Mouse (Mus musculus): ENCODE data around the gene Fam90a1a.
A peak's percentile ranks its signal among the peaks of the same experiment; 100 is the strongest.
"Not testable (repeated sequence)": the region's sequence is repeated elsewhere in the genome, so short reads cannot be mapped to it uniquely, and the experiment has no call there.

The Fam90a1a gene

GRCm38 (mm10) chr8:21958414-21958813 lies at the start of gene Fam90a1a:
Gene Fam90a1a, plus strand, starts transcription at chr8:21958714.
- DNase-seq (ENCODE audit: low spot score): no peak

- no peak for DNase-seq (ENCODE audit: low spot score)
Measured at GRCm38 (mm10) chr8:21911931-21912330, 46.6 kb upstream of the Fam90a1a start.

GRCm38 (mm10) chr8:21912554-21912953 lies 46.0 kb upstream of the Fam90a1a start:
- DNase-seq (ENCODE audit: low spot score): no peak

GRCm38 (mm10) chr8:21915625-21916024 lies 42.9 kb upstream of the Fam90a1a start:
- DNase-seq (ENCODE audit: low spot score): no peak

DNA sequence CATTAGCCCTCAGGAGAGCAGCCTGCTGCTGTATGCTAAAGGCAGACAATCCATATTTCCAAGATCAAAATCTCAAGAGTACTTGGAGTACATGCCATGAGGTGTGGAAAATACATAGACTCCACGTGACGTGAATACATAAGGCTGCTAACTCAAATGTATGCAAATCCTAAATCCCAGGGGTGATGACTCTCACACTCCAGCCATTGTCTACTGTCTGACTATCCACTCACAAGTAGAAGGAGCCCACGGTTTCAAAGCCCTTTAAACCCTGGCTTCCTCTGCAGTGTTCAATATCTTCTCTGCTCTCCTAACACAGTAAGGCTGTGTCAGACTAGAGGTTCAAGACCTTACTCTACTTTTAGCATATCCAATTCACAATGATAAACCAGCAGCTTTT lies 27.8 kb upstream of the Fam90a1a start:
- DNase-seq (ENCODE audit: low spot score): not testable (repeated sequence)

GRCm38 (mm10) chr8:21932610-21933009 lies 25.9 kb upstream of the Fam90a1a start, which contains the start of gene Defb15:
Gene Defb15, minus strand, starts transcription at chr8:21932710.
- no peak for DNase-seq (ENCODE audit: low spot score)

- not testable (repeated sequence) for DNase-seq (ENCODE audit: low spot score)
Measured at GRCm38 (mm10) chr8:21938052-21938451, 20.5 kb upstream of the Fam90a1a start, which contains the start of gene Defb35. Gene Defb35, plus strand, starts transcription at chr8:21938352.

DNA sequence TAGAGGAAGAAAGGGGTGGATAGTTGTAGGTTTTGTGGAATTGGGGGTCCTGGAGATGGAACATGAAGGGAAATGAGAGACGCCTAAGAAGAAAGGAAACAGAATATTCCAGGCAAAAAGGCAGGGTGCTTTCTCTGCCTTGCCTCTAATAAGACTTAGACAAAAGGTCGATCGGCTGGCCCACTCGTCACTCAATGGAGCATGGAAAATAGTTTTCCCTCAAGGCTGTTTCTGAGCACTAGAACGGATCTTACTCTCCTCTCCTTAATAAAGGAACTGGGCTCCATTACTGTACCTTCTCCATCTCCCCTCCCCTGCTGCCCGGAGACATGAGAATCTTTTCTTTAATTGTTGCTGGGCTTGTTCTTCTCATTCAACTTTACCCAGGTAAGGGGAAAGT lies 12.1 kb upstream of the Fam90a1a start, which contains the start of gene Defb13:
Defb13 (plus strand) TSS at position 301 of the 400 bp plus-strand sequence.
- no peak for DNase-seq (ENCODE audit: low spot score)

DNA sequence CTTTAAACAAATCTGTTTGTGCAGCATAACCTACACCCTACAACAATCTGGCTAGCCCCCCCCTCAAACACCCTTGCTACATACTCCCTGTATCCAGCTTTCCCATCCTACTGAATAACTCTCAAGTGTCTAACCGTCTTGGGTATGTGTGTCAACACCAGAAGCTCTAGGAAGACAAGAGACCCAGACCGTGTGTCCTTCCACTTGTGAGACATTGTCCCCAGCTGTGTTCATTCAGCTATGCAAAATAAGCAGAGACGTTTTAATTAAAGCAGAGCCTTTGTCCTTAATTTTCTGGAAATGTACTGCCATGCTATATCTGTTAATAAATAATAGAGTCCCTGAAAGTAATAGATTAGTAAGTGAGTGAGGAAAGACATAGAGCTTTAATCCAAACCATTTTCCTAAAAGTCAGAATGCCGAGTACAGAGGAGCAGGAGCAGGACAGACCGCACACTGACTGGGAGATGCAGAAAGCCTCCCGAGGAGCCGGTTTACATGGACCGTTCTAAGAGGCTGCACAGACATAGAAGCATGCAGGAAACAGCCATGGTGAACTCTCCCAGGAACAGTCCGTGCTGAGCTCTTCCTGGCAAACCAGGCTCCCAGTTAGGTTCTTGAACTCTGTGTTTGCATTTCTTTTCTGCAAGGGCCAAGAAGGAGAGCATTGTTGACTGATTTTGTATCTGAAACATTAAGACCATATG lies 11.1 kb upstream of the Fam90a1a start:
- DNase-seq (ENCODE audit: low spot score): no peak

DNA sequence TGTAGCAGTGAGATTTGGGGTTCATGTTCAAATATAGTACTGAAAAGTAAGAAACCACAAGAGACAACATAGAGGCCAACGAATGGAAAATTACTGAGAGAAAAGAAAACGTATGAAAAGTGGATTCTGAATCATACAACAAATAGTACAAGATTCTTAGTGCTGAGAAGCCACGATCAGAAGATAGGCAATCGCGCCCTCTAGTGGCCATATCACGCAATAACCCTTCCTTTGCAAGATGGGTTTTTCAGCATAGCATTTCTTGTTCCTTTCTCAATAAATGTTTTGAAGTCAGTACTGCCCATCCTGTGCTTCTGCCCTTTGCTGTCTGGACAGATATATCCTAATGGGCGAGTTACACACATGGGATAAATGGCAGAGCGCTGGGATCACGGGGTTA lies 3.2 kb upstream of the Fam90a1a start:
- DNase-seq (ENCODE audit: low spot score): peak; percentile 44

GRCm38 (mm10) chr8:21956336-21956735 lies 2.2 kb upstream of the Fam90a1a start:
- no peak for DNase-seq (ENCODE audit: low spot score)

GRCm38 (mm10) chr8:21966646-21967045 lies 8.1 kb downstream of the Fam90a1a start:
- DNase-seq (ENCODE audit: low spot score): no peak

DNA sequence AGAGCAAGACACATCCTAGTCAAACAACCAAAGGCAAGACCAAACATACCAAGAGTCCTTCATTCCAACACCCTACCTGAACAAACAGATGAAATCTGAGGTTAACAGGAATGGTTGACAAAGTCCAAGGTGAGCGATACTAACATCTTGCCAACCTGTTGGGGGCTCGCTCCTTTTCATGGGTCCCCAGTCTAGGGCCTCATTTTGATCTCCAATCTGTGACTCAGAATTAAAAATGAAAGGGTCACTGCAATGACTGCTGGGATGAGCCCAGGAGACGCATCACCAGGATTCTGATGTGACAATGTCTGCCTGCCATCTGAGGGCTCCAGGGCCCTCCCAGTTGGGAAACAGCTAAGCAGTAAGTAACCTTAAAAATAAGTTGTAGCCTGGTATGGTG lies 11.0 kb downstream of the Fam90a1a start, which contains the start of gene Ccdc70:
Ccdc70 (plus strand) TSS at position 301 of the 400 bp plus-strand sequence.
- DNase-seq (ENCODE audit: low spot score): no peak

- DNase-seq (ENCODE audit: low spot score): no peak
Measured at GRCm38 (mm10) chr8:21978193-21978592, 19.7 kb downstream of the Fam90a1a start.

GRCm38 (mm10) chr8:21981664-21982337 lies 23.3 kb downstream of the Fam90a1a start:
- DNase-seq (ENCODE audit: low spot score): no peak

DNA sequence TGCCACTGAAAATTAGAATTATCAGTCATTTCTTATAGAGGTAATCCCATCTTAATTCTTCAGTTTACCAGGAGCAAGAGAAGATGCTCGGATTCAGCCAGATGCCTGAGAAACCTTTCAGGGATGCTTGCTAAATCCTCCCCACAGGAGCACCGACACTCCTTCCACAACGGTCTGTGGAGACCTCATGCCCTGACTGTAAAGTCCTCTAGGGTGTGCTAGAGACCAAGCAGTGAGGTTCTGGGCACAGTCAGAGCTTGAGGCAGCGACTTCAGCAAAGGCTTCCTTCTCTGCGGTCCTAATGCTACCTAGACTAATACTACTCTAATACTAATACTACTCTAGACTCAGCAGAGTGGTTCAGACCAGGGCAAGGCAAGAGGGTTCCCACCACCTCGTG lies 33.7 kb downstream of the Fam90a1a start:
- peak; percentile 7 for DNase-seq (ENCODE audit: low spot score)

DNA sequence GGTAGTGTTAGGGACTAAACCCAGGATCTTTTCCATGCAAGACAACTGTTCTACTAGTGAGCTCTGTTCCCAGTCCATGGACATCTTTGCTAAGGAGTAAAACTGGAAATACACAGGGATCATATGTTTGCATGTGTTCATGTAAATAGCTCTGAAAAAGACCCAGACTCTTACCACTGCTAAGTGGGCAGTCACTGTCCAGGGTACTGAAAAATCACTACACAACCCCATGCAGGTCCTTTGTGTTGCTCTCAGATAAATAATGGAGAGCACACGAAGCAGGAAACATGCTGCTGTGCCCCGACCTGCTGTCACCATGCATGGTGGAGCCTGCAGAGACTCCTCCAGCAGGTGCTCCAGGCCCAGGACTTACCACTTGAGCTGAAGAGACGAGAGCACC lies 36.7 kb downstream of the Fam90a1a start:
- DNase-seq (ENCODE audit: low spot score): no peak

DNA sequence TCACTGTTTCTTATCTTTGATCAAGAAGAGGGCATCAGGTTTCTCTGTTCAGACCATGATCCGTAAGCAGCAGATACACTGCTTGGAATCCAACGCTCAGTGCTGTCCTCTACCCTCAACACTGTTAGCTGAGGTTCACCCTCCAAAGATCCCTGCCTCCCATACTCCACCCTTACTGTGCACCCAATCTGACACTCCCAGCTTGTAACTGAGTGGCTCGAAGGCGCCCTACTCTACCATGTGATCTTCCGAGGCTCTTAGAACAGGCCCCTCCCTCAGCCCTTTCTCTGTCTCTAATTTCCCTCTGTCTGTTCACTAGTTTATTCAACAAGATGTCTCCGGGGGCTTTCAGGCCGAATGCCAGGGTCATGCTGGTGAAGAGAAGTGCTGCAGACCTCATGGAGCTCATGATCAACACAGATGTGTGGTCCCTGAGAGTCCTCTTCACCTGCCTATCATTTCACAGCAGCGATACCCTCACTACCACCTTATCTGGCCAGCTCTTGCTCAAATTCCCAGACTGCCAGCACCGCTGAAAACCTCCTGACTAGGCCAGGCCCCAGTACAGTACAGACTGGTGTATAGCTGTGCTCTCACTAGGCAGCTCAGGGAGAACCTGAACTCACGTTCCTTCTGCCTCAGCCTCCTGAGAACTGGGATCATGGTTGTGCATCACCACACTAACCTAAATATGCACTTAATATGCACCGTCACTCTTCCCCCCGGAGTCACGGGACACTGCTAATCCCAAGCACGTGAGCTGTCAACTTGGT lies 46.4 kb downstream of the Fam90a1a start:
- no peak for DNase-seq (ENCODE audit: low spot score)

GRCm38 (mm10) chr8:22006423-22006822 lies 47.9 kb downstream of the Fam90a1a start:
- no peak for DNase-seq (ENCODE audit: low spot score)

DNA sequence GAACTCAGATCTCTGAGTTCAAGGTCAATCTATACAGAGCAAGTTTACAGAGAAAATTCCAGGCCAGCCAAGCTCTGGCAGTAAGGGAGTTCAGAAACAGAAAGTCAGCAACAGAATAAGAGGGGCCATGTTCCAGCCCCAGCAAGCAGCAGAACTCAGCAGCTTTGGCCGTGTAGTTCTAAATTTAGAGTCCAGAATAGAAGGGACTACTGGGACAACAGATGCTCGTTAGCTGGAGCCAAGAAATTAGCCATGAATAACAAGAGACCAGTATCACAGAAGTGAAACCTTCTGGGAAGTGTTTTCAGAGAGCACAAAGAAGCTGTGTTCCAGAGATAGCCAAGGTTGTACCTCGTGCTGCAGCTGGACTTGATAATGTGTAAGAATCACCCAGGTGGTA lies 50.9 kb downstream of the Fam90a1a start:
- DNase-seq (ENCODE audit: low spot score): no peak

DNA sequence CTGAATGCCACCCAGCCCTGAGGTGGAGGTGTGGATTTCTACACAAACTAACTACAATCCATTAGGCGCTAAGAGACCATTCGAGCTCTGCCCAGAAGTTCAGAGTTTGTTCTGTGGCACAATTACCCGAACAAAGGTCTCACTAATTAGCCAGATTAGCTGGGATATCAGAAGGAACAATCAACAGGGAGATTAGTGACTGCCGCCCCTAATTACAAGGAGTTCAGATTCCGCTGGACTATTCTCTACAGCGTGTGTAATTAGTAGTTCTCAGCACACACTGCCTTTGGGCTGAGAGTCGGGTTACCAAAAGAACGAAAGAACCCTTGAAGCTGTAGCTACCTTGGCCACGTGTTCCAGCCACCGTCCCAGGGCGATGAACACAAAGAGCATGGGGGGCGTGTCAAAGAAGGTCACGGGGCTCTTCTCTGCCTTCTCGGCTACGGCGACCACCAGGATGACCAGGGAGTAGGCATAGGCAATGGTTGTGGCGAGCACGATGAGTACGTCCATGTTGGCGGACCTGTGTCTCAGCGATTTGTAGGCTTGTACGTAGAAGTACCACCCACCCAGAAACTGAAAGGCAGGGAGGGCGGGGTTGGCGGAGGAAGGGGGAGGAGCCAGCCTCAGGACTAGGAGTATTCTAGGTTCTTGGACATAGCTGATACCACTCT lies 54.7 kb downstream of the Fam90a1a start:
- DNase-seq (ENCODE audit: low spot score): no peak

Measured in c-Kit-positive CD71-positive TER-119-positive erythroid progenitor cells, embryonic 14.5 days (primary cell).